Mouse (Mus musculus): Measurements from ENCODE around the gene Tktl1. TPM values are rescaled to one million over a fixed set of nuclear protein-coding genes. Genes with fewer than 3 reads are reported as not detected.
"Not testable (repeated sequence)": the region's sequence is repeated elsewhere in the genome, so short reads cannot be mapped to it uniquely, and the experiment has no call there.

Tktl1 gene
- not detected in 2 replicates for polyA plus RNA-seq (2012; rRNA removed)

GRCm38 (mm10) chrX:74176959-74177358 lies at the start of gene Tktl1:
Tktl1 (plus strand) TSS chrX:74177259.
- no peak for DNase-seq (ENCODE audit: low read depth)

DNA sequence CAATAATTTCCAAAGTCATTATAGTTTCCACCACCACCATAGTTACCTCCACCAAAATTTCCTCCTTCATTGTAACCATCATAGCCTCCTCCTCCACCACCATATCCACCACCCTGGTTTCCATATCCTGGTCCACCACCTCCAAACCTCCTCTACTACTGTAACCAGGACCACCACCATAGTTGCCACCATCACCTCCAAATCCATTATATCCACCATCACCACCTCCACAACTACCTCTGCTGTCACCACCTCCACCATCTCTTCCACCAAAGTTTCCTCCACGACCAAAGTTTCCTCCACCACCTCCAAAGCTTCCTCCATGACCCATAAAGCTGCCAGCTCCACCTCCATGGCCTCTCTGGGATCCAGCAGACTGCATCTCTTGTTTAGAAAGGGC lies 41.8 kb upstream of the Tktl1 start, which contains the start of gene Mecp2:
TSS of gene Mecp2 (minus strand) at position 101 of the 400 bp plus-strand sequence.
- not testable (repeated sequence) for DNase-seq (ENCODE audit: low read depth)

GRCm38 (mm10) chrX:74167738-74168137 lies 9.3 kb upstream of the Tktl1 start, which contains the start of gene Tex28:
Tex28 (minus strand) TSS chrX:74167838.
- DNase-seq (ENCODE audit: low read depth), result no peak

- no peak for DNase-seq (ENCODE audit: low read depth)
These were observed 26.5 kb downstream of the Tktl1 start for GRCm38 (mm10) chrX:74203556-74203955.

GRCm38 (mm10) chrX:74218496-74218895 lies 41.4 kb downstream of the Tktl1 start:
- no peak for DNase-seq (ENCODE audit: low read depth)

DNA sequence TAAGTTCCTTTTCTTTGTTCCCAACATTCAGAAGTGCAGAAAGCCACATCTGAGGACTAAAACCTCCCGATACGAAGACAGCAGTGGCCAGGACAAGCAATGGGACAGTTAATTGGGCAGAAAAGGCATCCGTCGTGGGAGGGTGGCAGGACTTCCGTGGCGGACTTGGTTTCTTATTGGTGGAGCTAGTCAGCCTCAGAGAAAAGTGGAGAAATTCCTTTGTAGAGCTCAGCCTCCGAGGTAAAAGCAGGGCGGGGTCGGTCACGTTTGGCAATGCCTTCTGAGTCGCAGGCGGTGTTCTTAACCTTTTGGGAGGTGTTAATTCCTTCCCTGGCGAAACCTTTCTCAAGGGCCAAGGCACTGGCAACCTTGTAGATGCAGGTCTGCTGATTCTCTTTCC lies 42.4 kb downstream of the Tktl1 start:
- DNase-seq (ENCODE audit: low read depth), result no peak

- not testable (repeated sequence) for DNase-seq (ENCODE audit: low read depth)
These were observed 43.0 kb downstream of the Tktl1 start for GRCm38 (mm10) chrX:74220099-74220498.

DNA sequence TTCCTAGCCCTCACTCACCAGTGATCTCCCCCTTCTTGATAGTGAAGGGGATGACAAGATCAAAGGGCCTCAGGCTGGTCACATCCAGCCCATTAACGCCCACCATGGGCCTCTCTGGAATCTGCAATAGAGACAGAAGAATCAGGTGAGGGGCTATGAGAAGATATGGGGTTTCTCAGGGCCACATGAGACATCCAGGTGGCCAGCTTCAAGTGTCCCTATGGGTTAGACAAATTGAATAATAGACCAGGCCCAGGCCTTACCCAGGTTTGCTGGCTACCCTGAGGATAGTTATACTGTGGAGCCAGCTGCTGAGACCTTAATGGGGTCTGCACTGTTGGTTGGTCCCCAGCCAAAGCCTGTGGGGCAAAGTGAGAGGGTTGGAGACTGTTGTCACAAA lies 53.0 kb downstream of the Tktl1 start:
- no peak for DNase-seq (ENCODE audit: low read depth)

GRCm38 (mm10) chrX:74233196-74233595 lies 56.1 kb downstream of the Tktl1 start:
- no peak for DNase-seq (ENCODE audit: low read depth)

DNA sequence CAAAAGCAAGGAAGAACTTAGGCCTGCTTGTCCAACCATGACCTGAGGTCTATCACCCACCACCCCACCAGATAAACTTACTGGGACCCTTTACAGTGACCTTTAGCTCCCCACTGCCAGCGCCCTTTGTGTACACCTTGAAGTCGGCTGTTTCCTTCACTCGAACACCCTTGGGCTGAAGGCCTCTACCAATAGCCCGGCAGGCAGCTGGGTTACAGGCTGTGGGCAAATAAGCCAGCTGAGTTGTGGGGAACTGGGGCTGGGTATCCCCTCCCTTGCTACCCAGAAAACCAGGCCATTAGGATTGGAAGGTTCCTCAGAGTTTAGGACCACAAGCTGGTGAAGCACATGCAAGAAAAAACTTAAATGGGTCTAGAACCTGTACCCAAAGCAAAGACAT lies 63.3 kb downstream of the Tktl1 start:
- DNase-seq (ENCODE audit: low read depth), result no peak

DNA sequence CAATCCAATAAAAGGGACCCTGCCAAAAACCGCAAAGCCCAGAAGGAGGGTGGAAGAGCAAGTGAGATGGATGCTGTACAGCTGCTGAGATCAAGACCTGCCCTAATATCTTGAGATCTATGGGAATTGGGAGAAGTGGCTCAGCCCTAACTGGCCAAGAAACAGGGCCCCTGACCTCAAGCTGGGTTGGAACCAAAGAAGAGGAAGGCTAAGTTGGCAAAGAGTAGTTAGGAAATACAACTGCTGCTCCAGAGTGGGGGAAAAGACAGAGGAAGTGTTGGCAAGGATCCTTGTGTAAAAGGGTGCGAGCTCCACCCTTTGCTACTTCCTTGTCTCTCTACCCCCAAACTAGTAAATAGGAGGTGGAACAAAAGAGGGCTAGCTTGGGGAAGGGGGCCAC lies 66.3 kb downstream of the Tktl1 start:
- DNase-seq (ENCODE audit: low read depth), result no peak

- no peak for DNase-seq (ENCODE audit: low read depth)
These were observed 66.7 kb downstream of the Tktl1 start for GRCm38 (mm10) chrX:74243807-74244206.

DNA sequence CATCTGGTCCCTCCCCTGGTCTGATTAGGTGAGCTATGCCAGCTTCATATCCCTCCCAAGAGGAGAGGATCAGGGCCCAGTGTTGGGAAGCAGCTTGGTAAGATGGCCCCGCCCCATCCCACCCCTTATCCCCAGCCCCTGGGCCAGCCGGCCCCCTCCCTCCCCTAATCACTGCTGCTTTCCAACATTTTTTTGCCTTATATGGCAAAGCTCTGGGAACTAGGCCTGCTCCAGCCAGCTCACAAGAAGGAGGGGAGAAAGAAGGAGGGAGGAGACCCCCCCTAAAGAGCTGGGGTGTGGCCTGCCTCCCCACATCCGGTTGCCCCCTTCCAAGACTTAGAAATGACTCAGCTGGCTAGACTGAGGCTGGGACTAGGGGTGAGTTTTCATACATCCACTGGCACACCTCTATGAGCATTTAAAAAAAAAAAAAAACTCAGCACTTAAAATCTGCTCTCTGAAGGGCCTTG lies 67.6 kb downstream of the Tktl1 start:
- DNase-seq (ENCODE audit: low read depth), result no peak

DNA sequence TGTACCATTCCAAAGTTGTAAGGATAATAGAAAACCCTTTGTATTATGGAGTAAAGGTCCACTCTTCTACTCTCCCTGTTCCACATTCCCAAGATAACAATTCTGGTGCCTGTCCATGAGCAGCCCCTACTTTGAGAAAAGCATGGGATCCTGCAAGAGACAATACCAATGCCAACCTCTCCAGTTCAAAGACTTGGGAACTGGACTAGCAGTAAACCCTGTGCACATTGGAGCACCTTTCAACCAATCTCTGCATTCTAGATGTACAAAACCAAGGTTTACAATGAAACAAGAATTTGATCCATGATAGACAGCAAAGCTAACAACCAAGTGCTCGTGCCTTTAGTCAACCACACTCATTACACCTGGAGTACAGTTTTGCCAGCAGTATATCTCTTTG lies 68.0 kb downstream of the Tktl1 start:
- DNase-seq (ENCODE audit: low read depth), result no peak

- DNase-seq (ENCODE audit: low read depth), result no peak
These were observed 68.6 kb downstream of the Tktl1 start for GRCm38 (mm10) chrX:74245687-74246086.

DNA sequence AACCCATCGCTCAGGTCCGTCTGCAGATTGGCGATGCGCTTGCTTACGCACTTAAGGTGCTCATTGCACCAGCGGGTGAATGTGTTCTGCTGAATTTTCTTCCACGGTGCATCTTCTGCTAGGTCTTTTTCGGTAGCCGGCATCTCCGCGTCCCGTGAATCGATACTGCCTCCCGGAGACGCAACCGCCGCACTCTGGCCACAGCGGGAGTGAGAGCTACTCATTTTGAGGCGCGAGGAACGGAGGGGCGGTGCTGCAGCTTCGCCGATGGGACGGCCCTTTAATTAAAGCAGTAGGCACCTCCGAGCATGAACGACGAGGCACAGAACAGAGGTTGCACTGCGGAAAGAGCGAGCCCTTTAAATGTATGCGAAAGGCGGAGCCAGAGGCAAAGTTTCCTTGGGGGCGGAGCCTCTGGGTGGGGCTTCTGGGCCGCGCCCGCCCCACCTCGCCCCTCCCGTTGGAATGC lies 69.2 kb downstream of the Tktl1 start:
- DNase-seq (ENCODE audit: low read depth), result no peak

DNA sequence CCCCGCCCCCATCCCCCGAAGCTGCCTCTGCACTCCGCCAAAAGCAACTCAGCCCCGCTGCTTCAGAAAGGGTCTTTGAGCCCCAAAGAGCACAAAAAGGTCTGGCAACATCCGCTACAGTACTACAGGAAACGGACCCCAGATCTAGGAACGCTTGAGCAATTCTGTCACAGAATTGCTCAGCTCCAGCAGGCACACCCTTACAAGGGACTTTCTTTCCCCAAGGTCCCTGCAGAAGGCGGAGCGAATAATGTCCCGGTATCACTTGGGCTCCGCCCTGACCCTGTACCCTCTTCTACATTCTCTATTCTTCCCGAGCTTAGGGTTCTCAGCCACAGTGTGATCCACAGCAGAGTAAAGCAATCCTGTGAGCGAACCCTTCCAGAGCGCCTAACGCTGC lies 69.6 kb downstream of the Tktl1 start:
- no peak for DNase-seq (ENCODE audit: low read depth)

- DNase-seq (ENCODE audit: low read depth), result no peak
These were observed 71.6 kb downstream of the Tktl1 start for GRCm38 (mm10) chrX:74248651-74249050.

GRCm38 (mm10) chrX:74249615-74250014 lies 72.6 kb downstream of the Tktl1 start, which contains the start of gene Flna:
Flna (minus strand) TSS chrX:74249820.
- DNase-seq (ENCODE audit: low read depth), result no peak

DNA sequence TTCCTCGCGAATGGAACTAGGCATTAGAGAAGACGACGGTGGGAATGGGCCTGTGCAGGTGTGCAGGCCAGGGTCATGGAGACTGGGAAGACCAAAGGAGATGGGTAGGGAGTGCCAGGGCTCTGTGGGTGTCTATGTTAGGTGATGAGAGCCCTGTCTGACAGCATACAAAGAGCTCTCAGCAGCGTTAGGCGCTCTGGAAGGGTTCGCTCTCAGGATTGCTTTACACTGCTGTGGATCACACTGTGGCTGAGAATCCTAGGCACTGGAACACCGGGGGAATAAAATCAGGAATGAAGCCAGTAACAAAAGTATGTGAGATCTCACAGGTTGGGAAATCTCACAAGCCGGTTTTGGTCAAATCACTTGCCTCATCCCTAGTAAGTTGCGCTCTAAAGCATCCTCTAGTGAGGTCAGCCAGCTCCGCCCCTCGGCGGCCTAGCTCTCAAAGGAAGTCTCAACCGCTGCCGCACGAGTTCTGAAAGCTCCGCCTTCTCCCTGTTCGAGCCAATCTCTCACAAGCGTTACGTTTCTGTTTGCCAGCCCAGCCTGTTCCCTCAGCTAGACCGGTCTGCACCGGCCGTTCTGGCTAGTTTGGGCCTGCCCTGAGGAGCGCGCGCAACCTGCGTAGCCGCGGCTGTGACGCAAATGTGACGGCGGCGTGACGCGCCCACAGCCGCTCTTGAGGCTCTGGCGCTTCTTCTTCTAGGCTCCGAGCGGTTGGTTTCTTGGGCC lies 77.3 kb downstream of the Tktl1 start, which contains the start of gene Emd:
TSS of gene Emd (plus strand) at position 535 of the 735 bp plus-strand sequence.
- DNase-seq (ENCODE audit: low read depth), result peak; percentile 60

DNA sequence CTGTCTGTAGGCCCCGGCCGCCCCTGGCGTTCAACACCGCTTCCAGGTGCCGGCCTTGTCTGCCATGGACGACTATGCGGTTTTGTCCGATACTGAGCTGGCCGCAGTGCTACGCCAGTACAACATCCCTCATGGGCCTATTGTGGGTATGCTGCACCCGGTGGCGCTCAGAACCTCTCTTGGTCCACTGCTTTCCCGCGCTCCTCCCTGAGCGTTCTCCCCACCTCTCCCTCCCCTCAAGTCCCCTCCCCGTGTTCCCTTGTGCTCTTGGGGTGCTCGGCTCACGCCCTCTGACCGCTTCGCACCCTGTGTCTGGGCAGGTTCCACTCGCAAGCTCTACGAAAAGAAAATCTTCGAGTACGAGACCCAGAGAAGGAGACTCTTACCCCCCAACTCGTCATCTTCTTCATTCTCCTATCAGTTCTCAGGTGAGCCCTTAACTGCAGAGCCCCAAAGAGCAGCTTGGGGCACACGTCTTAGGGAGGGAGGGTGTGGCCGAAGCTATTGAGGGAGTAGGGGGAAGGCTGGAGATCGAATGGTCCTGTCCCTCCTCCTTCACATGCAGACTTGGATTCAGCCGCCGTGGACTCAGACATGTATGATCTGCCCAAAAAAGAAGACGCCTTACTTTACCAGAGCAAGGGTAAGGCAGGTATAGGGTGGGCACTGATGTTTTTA lies 78.0 kb downstream of the Tktl1 start:
- DNase-seq (ENCODE audit: low read depth), result no peak

- no peak for DNase-seq (ENCODE audit: low read depth)
These were observed 80.7 kb downstream of the Tktl1 start for GRCm38 (mm10) chrX:74257746-74258145.

Measured in gonadal fat pad, adult 2 months (tissue).